Mouse (Mus musculus) heart, adult 8-10 months (tissue): ENCODE data around the gene Bcl2l1. TPM values are rescaled to one million over a fixed set of nuclear protein-coding genes. Genes with fewer than 3 reads are reported as not detected.

Experiments used
- DNase-seq: peaks from one replicate; pipeline ENCODE4 v3.0.0; 2022; ENCODE audit warnings: low spot score
- microRNA-seq: library from miRNA; unstranded; fragments of <30 nt; microRNA quantifications from one replicate; pipeline ENCODE4 v1.2.0, GENCODE M21; 2022
- total RNA-seq, 4 experiments: library from RNA; stranded (reverse); gene quantifications; 2 replicates each; pipeline ENCODE4 v1.2.4; 2022

Bcl2l1 gene
- total RNA-seq, 4 experiments from 2014 or later = 46.9 to 66.6 (median 51.4) TPM

GRCm38 (mm10) chr2:152739031-152739841 lies 92.3 kb downstream of the Bcl2l1 start:
- DNase-seq = peak; percentile 85

DNA sequence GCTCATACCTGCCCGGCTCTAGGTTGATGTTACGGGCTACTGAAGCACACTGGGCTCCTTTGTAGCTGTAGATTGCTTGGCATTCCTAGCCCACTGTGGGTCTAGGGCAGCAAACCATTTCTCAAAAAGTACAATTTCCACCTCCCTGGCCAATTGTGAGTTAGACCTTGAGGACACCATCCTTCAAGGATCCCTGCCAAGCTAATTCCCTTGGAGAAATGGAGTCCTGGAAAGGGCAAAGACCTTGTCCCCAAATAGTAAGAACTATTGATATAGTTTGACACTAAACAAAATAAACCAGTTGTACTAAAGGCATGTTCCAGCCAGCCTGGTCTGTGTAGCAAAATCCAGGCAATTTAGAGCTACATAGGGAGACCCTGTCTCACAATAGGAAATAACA lies 93.2 kb downstream of the Bcl2l1 start:
- no peak for DNase-seq

DNA sequence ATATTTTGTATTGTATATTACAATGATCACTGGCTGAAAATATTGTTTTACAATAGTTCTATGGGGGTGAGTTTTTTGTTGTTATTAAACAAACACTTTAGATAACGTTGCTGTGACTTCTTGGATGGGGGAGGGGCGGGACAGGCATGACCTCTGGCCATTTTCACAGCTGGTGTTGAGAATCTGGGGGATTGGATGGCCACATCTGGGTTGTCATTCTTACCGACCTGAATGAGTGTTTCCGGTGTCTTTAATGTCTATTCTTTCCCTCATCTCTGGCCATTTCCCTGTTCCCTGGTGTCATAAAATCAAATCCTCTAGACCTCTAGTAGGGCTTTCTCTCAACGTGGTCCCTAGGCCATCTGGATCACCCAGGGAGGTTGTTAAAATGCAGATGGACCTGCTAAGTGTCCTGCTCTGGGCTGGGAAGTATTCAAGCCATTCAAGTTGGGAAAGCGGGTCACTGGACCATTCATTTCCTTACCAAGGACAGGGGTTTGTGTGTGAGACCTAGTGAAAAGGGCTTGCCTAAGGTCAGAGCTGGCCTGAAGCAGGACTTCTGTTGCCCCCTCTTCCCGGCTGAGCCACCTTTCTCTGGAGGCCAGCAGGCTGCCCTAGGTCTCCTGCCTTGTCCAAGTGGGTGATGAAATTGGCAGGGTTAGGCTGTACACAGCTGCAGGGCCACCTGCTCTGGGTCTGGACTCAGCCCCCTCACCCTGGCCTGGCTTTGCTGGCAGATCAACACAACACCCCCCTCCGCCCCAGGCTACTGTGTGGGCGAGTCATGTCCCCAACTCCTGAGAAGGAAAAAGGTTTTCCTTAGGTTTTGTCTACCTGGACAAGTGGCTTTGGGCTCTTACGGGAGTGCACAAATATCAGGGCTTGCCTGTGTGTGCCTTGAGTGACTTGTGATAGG lies 94.0 kb downstream of the Bcl2l1 start:
- DNase-seq = no peak

- DNase-seq = no peak
Observed at GRCm38 (mm10) chr2:152736748-152737147, 94.8 kb downstream of the Bcl2l1 start.

- peak; percentile 95 for DNase-seq
Observed at GRCm38 (mm10) chr2:152736090-152736601, 95.4 kb downstream of the Bcl2l1 start, which contains the start of gene Id1. TSS of gene Id1 (plus strand) at chr2:152736251.

GRCm38 (mm10) chr2:152734984-152735383 lies 96.5 kb downstream of the Bcl2l1 start:
- peak; percentile 94 for DNase-seq

- no peak for DNase-seq
Observed at GRCm38 (mm10) chr2:152734501-152734900, 97.0 kb downstream of the Bcl2l1 start.

DNA sequence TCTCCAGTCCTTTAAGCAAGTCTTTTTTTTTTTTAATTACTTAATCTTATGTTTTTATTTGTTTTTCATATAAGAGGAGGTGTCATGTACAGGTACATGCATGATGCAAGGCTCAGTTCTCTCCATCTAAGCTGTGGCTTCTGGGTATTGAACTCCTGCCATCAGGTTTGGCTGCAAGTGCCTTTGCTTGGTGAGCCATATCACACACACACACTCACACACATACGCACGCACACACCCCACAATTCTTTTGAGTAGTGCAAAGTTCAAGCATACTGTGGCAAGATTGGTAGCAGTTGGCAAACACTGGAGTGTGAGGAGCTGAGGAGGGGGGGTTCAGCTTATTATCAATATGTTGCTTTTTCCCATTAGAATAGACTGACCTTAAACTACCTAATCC lies 98.3 kb downstream of the Bcl2l1 start:
- DNase-seq = no peak

Small RNA genes lying within 50 kb of the gene (microRNA-seq; reads per million reads assigned to microRNA genes)
- not detected for gene Gm23802
- gene Mir5622 = not detected

Other genes starting within 250 kb of the Bcl2l1 start
- gene Defb45, start 232.3 kb downstream of the Bcl2l1 start, total RNA-seq = not detected
- gene Defb36, start 227.4 kb downstream of the Bcl2l1 start, total RNA-seq = not detected
- not detected for gene Defb25, start 208.7 kb downstream of the Bcl2l1 start, total RNA-seq
- gene Rem1, start 204.8 kb downstream of the Bcl2l1 start, total RNA-seq = 1 to 10 TPM; 5.1 to 5.6 (median 5.2) TPM
- 10 to 100 TPM; 34.4 to 36.3 (median 35.1) TPM for gene H13, start 162.3 kb downstream of the Bcl2l1 start, total RNA-seq
- gene Mcts2, start 144.7 kb downstream of the Bcl2l1 start, total RNA-seq = 10 to 100 TPM; 15.0 to 19.6 (median 16.6) TPM
- gene Id1, start 95.5 kb downstream of the Bcl2l1 start, total RNA-seq = 10 to 100 TPM; 43.3 to 63.6 (median 58.4) TPM
- 10 to 100 TPM; 10.3 to 16.2 (median 12.4) TPM for gene Cox4i2, start 77.6 kb downstream of the Bcl2l1 start, total RNA-seq
- 1 to 10 TPM in 2 of 4 experiments, under 1 TPM in 2; 0.65 to 1.4 (median 0.91) TPM for gene Tpx2, start 16.2 kb upstream of the Bcl2l1 start, total RNA-seq
- under 1 TPM; 0.17 to 0.44 (median 0.31) TPM for gene Mylk2, start 79.6 kb upstream of the Bcl2l1 start, total RNA-seq
- 1 to 10 TPM; 1.6 to 2.7 (median 2.1) TPM for gene Foxs1, start 101.5 kb upstream of the Bcl2l1 start, total RNA-seq
- not detected for gene Dusp15, start 120.0 kb upstream of the Bcl2l1 start, total RNA-seq
- not detected for gene Ttll9, start 130.8 kb upstream of the Bcl2l1 start, total RNA-seq
- gene Pdrg1, start 183.7 kb upstream of the Bcl2l1 start, total RNA-seq = 100 to 1,000 TPM; 129 to 141 (median 136) TPM
- gene Xkr7, start 200.1 kb upstream of the Bcl2l1 start, total RNA-seq = not detected
- gene Ccm2l, start 234.2 kb upstream of the Bcl2l1 start, total RNA-seq = 10 to 100 TPM; 12.9 to 21.5 (median 13.8) TPM